Mouse (Mus musculus): ENCODE results near the gene Crls1.

GRCm38 (mm10) chr2:132898211-132898610 is 51.7 kb downstream of the Crls1 start:
- TF ChIP-seq CTCF (IDR thresholded peaks at IDR 0.05) (no peak), EP300 (IDR thresholded peaks at IDR 0.05) (no peak)
